Mouse (Mus musculus) large intestine, adult 2 months (tissue): Measurements from ENCODE around the gene Slco2a1. TPM values are rescaled to one million over a fixed set of nuclear protein-coding genes. Genes with fewer than 3 reads are reported as not detected.

Experiments used
- DNase-seq: peaks from one replicate; pipeline ENCODE4 v3.0.0-alpha.2; 2012; ENCODE audit warnings: low read depth, low spot score
- WGBS: fragments of 180-500 bp; shearing (Covaris S2); methylation state at CpG from one replicate; pipeline ENCODE4 v1.1.7; 2018; 5-methylcytosine and 5-hydroxymethylcytosine counted together
- polyA plus RNA-seq: library from polyadenylated mRNA; depleted of rRNA; stranded (reverse); fragments of >200 nt; gene quantifications from 2 replicates; pipeline ENCODE4 v1.2.3, GENCODE M21; 2012; rRNA removed

Slco2a1 gene
- polyA plus RNA-seq, 1 experiment: 22.1 TPM

DNA sequence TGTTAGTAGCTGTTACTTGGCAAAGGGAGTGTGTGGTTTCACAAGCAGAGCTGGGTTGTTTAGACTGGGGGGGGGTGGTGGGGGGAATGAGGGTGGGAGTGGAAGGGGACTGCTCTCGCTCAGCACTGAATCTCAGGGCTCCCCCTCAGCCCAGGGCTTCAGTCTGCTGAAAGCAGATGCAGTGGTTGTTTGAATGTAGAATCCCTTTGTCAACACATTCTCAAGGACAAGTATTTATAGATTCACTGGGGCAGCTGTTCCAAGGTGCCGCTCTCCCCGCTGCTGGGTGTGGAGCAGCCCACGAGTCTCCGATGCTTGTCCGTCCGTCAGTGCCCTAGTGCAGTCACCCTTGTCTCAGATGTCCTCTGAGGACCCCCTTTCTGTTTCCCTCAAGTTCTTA is 152.8 kb downstream of the Slco2a1 start:
- DNase-seq: no peak
- 48% methylated on average over 7 of the region's 7 CpGs for WGBS

GRCm38 (mm10) chr9:103143881-103144280 is 155.4 kb downstream of the Slco2a1 start:
- WGBS: 65% methylated on average over 4 of the region's 4 CpGs
- DNase-seq: no peak

GRCm38 (mm10) chr9:103145351-103145750 is 156.8 kb downstream of the Slco2a1 start:
- no peak for DNase-seq
- WGBS: 81% methylated on average over 5 of the region's 5 CpGs

Other genes starting within 250 kb of the Slco2a1 start
- gene Ryk, start 153.8 kb upstream of the Slco2a1 start, polyA plus RNA-seq: 40.1 and 46.8 TPM in 2 replicates
- 1.3 and 2.1 TPM in 2 replicates for gene Rab6b, start 123.1 kb downstream of the Slco2a1 start, polyA plus RNA-seq
- 45.9 and 47.9 TPM in 2 replicates for gene Srprb, start 213.4 kb downstream of the Slco2a1 start, polyA plus RNA-seq
- 0.16 TPM in 1 of 2 replicates, not detected in the other for gene Gm20425, start 241.6 kb downstream of the Slco2a1 start, polyA plus RNA-seq
- 50.9 and 73.5 TPM in 2 replicates for gene Trf, start 241.7 kb downstream of the Slco2a1 start, polyA plus RNA-seq